Comparison of ENCODE assay signal across 15 mouse cellular contexts in the genomic region with DNA sequence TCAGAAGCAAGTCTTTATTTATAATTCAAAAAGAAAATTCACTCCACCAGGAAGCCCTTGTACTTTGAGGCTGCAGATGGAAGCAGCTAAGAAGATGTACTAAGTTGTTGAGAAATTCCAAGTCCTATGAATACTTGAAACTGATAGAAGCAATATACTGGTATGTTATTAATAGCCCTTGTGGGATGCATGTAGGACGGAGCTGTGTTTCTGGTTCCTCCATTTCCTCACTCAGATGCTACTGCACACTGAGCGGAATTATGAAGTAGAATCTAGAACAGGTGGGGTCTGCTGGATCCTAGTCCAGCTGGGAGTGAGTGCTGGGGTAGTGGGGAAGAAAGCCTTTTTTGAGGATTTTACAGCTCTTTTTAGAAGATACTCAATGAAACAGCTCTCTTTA.
A peak's percentile ranks its signal among the peaks of the same experiment; 100 is the strongest.
DNase-seq lines count a peak whose midpoint lies in the region.
"Had no signal": no experiment of that assay in that cellular context is flagged by ENCODE, and none has a peak within 500 bp of the region (broad histone marks: within the 10 kb centered on the region; RNA-seq: fewer than 3 reads in every experiment).

No protein-coding gene starts in this region.

- intact Hi-C loops in left cerebral cortex, postnatal 14 days (cut with DNase I) = no loop called here

- DNase-seq in left cerebral cortex, postnatal 14 days (ENCODE audit: low spot score in 2 of 2) = peak; percentile 2
- DNase-seq in left cerebral cortex, adult 8-10 months (ENCODE audit: low spot score in 2 of 2) = no peak
- DNase-seq in brain, adult 2 months (ENCODE audit: low read depth, low spot score) = peak; percentile 40
- DNase-seq in telencephalon, adult 2 months (ENCODE audit: low read depth, low spot score) = peak; percentile 41
- DNase-seq in Muller cell, postnatal 12 days (ENCODE audit: inconsistent ontology term) = no peak
- DNase-seq: adrenal gland, adult 8-10 months; adrenal gland, postnatal 14 days; adrenal gland, postnatal 36 days; cerebellum, adult 11 months; cerebellum, adult 18-20 months; cerebellum, adult 8-10 months; cerebellum, adult 9-11 months; cerebellum, postnatal 14 days; cerebellum, postnatal 36 days; embryo, embryonic 11 days had no signal

Comparison
In these comparisons a context has a peak if more than half of its experiments do, and no peak if none do; other contexts are left out.
1. DNase-seq: peak in left cerebral cortex, postnatal 14 days (2 of 2), brain, adult 2 months (single experiment) and telencephalon, adult 2 months (single experiment); none in left cerebral cortex, adult 8-10 months (0 of 2) and Muller cell, postnatal 12 days (single experiment).